19 mouse cellular contexts compared by ENCODE assay signal in genomic region chr3:120875740-120876139, GRCm38 (mm10).
"Had no signal": no experiment of that assay in that cellular context is flagged by ENCODE, and none has a peak within 500 bp of the region (broad histone marks: within the 10 kb centered on the region; RNA-seq: fewer than 3 reads in every experiment).

No protein-coding gene starts in this region.

- H3K4me1 ChIP-seq: limb, embryonic 10.5 days; limb, embryonic 13.5 days; liver, embryonic 12.5 days; liver, embryonic 15.5 days; lung, embryonic 15.5 days; stomach, embryonic 15.5 days had no signal

- H3K36me3 ChIP-seq: limb, embryonic 10.5 days; limb, embryonic 13.5 days; liver, embryonic 12.5 days; liver, embryonic 15.5 days; lung, embryonic 15.5 days; stomach, embryonic 15.5 days had no signal

- H3K4me3 ChIP-seq: layer of hippocampus, adult 2 months; limb, embryonic 10.5 days; limb, embryonic 13.5 days; liver, embryonic 12.5 days; liver, embryonic 15.5 days; lung, embryonic 15.5 days; stomach, embryonic 15.5 days had no signal

- H3K9me3 ChIP-seq: limb, embryonic 10.5 days; limb, embryonic 13.5 days; liver, embryonic 12.5 days; liver, embryonic 15.5 days; lung, embryonic 15.5 days; stomach, embryonic 15.5 days had no signal

- DNase-seq: kidney, postnatal 25 days; layer of hippocampus, adult 9-11 months; liver; lung, adult 18-20 months; lung, postnatal 10 days; lung, postnatal 4 days; midbrain, embryonic 14.5 days; right cerebral cortex, postnatal 25 days; spleen, adult 18-20 months; thymus, postnatal 25 days had no signal

- H3K27ac ChIP-seq: kidney, postnatal 0 days; layer of hippocampus, adult 2 months; limb, embryonic 10.5 days; limb, embryonic 13.5 days; liver, embryonic 12.5 days; liver, embryonic 15.5 days; lung, embryonic 15.5 days; stomach, embryonic 15.5 days had no signal

- ATAC-seq: liver, embryonic 12.5 days had no signal

- H3K9ac ChIP-seq: limb, embryonic 13.5 days; liver, embryonic 12.5 days; liver, embryonic 15.5 days; lung, embryonic 15.5 days; stomach, embryonic 15.5 days had no signal

- H3K27me3 ChIP-seq: limb, embryonic 13.5 days; liver, embryonic 12.5 days; liver, embryonic 15.5 days; lung, embryonic 15.5 days; stomach, embryonic 15.5 days had no signal

- H3K4me2 ChIP-seq: limb, embryonic 13.5 days; liver, embryonic 12.5 days; liver, embryonic 15.5 days; lung, embryonic 15.5 days; midbrain, embryonic 11.5 days; stomach, embryonic 15.5 days had no signal
